Mouse (Mus musculus): ENCODE data around the gene Irx3.

Gene Irx3

GRCm38 (mm10) chr8:91801839-91802238 is at the start of gene Irx3:
TSS of gene Irx3 (minus strand) at chr8:91802067.
- peak; percentile 95 for DNase-seq (ENCODE audit: low read depth, low spot score)

DNA sequence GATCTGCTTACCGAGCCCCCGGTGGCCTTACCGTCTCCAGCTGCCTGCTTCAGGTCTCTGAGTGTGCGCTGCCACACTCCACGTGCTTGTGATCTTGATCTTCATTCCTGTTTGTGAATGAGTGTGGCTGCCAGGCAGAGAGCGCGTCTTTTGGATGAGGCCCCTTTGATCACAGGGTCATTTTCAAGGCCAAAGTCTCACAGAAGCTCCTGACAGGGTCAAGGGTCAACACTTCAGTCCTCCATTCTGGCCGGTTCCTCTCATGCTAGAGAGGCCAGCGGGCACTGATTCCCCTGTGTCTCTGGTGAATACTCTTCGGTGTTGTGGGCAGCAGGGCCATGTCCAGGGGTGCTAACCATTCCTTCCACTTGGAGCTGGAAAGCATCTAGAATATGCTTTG is 49.5 kb upstream of the Irx3 start:
- no peak for DNase-seq (ENCODE audit: low read depth, low spot score)

DNA sequence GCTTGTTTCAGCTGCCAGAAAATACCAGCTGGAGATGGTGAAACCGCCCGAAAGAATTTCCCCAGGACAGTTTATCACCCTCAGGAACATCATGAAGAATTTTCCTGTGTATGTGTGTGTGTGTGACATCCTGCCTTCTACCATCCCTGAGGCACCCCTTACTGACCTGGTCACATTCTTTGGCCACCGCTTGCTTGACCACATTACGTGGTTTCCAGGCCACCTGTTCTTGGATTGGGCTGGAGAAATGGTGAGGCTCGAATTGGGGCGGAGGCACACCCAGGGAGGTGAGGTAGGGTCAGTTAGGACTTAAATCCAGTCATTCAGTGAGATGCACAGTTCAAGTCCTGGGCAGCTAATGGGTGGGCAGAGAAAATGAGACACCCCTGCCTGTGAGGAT is 48.1 kb upstream of the Irx3 start:
- DNase-seq (ENCODE audit: low read depth, low spot score) = no peak

DNA sequence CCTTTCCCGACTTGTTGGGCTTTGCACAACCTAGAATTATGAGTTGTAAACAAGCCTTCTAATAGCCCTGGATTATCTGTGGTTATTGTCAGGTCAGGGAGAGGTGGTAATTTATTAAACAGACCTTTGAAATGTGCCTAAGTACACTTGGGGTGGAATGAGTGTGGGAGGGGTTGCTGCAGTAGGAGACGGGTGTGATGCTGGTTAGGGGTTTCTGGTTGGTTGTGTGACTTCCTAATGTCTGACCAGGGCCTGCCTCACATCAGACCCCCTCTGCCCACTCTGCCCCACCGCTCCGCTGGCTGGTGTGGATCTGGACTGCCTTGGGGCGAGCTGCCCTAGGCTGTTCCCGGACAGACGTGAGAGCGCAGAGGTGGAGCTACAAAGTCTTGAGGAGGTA is 47.7 kb upstream of the Irx3 start:
- no peak for DNase-seq (ENCODE audit: low read depth, low spot score)

DNA sequence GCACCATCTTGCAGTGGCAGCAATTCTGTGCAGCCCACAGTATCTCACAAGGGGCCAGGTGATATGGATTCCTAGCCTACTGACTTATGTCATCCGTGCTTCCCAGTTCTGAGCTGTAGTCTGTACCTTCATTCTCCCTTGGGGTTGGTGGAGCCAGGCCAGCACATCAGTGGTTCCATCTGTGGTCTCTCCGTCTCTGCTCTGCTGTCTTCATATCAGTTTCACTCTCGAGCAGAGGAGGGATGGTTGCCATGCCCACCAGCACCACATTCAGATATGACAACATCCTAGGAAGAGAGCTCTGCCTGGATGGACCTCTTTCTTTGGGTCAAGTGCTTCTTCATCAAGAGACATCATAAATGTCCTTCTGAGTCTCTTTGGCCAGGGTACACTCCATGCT is 43.8 kb upstream of the Irx3 start:
- DNase-seq (ENCODE audit: low read depth, low spot score) = no peak

DNA sequence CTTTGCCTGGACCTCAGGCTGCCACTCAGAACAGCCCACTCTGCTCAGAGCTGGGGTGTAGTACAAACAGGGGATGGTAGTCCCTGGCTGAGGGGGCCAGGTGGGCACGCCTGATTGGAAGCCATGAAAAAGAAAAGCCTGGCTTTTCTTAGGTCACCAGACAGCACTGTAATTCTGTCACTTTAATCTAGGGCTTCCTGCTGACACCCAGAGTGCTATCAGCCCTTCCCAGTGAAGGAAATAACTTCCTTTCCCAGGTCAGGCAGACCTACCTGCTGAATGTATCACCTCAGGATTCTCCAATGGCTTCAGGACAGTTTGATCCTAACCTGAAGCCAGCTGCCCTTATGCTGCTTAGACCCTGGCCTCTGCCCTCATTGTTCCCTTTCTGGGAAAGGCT is 35.3 kb upstream of the Irx3 start:
- DNase-seq (ENCODE audit: low read depth, low spot score) = no peak

- no peak for DNase-seq (ENCODE audit: low read depth, low spot score)
These were observed 34.8 kb upstream of the Irx3 start for GRCm38 (mm10) chr8:91836685-91837084.

DNA sequence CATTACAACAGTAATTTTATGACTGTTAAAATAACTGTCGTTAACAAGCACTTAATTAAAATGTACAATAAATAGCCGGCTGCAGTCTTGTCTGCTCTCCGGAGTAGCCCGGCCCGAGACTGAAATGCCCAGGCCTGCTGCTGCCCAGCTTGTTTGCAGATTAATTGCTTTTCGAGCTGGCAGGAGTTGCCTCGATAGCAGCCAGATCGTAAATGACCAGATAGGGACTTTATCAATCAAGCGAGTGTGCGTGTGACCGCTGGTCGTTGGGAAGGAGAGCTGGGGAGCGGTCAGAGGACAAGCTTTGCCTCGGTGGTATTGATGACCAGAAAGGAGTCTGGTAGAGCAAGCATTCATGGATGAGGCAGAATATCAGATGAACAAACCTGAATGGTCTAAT is 25.8 kb upstream of the Irx3 start:
- no peak for DNase-seq (ENCODE audit: low read depth, low spot score)

DNA sequence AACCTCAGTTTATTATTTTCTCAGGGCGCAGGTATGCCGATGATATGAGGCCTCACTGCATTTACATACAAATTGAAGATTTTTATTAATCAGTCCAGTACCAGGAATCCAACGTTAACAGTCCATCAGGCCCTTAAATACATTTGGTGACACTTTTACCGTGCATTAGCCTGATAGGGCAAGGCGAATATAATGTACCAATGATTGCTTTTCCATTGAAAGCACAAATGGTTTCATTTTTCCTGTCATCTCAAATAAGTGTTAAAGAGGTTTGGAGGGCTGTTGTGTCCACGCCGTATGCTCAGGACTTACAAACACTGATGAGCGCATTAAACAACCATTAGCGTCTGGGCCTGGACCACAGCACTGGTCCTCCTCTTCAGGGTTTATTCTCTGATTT is 25.3 kb upstream of the Irx3 start:
- no peak for DNase-seq (ENCODE audit: low read depth, low spot score)

- no peak for DNase-seq (ENCODE audit: low read depth, low spot score)
These were observed 21.5 kb upstream of the Irx3 start for GRCm38 (mm10) chr8:91823357-91823756.

DNA sequence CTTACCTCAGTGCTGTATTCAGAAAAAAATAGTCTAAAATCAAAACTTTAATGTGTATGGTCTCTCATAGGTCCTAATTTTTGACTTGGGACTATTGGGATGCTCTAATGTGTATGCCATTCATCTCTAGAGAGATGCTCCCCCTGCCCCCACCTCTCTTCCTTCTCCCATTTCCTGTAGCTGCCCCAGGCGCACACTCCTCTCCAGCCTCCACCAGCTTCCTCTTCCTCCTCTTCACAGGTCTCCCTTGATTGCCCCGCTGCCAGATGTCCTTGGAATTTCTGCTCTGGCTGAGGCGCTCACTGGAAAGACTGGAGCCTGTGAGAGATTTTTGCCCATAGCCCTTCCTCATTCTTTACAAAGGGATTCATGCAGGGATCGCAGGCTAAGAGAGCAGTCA is 20.9 kb upstream of the Irx3 start:
- no peak for DNase-seq (ENCODE audit: low read depth, low spot score)

GRCm38 (mm10) chr8:91821976-91822375 is 20.1 kb upstream of the Irx3 start:
- no peak for DNase-seq (ENCODE audit: low read depth, low spot score)

GRCm38 (mm10) chr8:91819778-91820177 is 17.9 kb upstream of the Irx3 start:
- no peak for DNase-seq (ENCODE audit: low read depth, low spot score)

DNA sequence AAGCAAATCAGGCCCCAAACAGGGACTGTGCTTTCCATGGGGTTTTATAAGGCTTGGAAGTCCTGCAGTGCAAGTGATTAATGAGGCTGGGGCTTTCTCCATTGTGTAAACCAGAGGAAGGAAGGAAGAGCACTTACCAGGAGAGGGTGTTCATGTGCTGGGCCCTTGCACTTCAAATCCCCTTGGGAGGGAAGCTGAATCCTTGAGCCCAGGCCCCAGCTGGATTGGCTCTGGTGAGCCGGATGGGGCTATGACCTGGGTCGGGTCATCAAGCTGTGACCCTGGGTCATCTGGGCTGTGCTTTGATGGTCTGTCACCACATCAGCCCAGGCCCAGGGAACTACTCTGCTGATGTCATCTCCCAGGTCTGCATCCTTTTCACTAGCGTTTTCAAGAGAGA is 16.9 kb upstream of the Irx3 start:
- no peak for DNase-seq (ENCODE audit: low read depth, low spot score)

GRCm38 (mm10) chr8:91814106-91814505 is 12.2 kb upstream of the Irx3 start:
- DNase-seq (ENCODE audit: low read depth, low spot score) = no peak

GRCm38 (mm10) chr8:91806720-91807241 is 4.9 kb upstream of the Irx3 start:
- no peak for DNase-seq (ENCODE audit: low read depth, low spot score)

DNA sequence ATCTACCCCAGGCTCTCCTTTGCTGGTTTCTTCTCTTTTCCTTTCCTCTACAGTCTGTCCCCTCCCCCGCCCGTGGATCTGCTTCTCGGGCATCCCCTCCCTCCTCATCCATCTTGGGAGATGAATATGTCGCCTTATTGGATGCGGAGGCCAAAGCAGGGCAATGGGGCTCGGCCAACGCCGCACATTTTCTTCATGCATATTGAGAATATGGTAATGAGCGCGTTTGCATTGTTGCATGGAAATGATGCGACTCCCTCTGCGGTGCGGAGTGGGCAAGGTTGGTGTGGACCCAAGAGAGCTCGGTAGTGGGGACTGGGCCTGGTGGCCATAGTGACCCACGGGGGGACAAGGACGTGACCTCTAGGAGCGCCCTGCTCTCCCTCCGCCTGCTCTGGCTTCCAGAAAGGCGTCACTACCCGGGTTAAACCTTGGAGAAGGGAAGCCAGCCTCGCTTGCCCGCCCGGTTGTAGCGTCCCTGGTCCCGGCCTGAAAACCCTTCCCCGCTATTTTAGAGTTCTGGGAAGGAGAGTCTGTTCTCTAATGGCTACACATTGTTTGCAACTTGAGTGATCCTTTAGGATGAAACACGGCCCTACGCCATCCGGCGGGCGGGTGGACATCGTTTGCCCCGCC is 4.3 kb upstream of the Irx3 start:
- DNase-seq (ENCODE audit: low read depth, low spot score) = peak; percentile 18

DNA sequence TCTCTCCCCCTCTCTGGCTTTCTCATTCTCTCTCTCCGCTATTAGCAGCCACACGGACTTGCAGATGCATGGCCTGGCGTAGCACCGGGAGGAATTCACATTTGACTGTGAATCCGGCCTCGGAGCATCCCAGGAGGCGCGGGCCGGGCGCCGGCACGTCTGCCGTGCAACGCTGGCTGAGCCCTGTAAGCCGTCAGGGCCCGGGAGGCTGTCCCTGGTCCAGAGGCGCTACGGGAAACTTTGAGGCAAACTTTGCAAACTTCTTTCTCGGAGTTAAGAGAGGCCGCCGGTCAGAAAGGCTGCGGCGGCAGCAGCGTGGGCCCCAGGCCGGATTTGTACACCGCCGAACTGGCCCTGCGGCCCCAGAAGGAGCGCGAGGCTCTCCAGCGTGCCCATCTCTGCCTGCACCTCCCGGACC is 3.4 kb upstream of the Irx3 start:
- DNase-seq (ENCODE audit: low read depth, low spot score) = peak; percentile 27

GRCm38 (mm10) chr8:91804403-91805253 is 2.8 kb upstream of the Irx3 start:
- DNase-seq (ENCODE audit: low read depth, low spot score) = peak; percentile 38

GRCm38 (mm10) chr8:91803515-91804402 is 1.9 kb upstream of the Irx3 start:
- peak; percentile 43 for DNase-seq (ENCODE audit: low read depth, low spot score)

DNA sequence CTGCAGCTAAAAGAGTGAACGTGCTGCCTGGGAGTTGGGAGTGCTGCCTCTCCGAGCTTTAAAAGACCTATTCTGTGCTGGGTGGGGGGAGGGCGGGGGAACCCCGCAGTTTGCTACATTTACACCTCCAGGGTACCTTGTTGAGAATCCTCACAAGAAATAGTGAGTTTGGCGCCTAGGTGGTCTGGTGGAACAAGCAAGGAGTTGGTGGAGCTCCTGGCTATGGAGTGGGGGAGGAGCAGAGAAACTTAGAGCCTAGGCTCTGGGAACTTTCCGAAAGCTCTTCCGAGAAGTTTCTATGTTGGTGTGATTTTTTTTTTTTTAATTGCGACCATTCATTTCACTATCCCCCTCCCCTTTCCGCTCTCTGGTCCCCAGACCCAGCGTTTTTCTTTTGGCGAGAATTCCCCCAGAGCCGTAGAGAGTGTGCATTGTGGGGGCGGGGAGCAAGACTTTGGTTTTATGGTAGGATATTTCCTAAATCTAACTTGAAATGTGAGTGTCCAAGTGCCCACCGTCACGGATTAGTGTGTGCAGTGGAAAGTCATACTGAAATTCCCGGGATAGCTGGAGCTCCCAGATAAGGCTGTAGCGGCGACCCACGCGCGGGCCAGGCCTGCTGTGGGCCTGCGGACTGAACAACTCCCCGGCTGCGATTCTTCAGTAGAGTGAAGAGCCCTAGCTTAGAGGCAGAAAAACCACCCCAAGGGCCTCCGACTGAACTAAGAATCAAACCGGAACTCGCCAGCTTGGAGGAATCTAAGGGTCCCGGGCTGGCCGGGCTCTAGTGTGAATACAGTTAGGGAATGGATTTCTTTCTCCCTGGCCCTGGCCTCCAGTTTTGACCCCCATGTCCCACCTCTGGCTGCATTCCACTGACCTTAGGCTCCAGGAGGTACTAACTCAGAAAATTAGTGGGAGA is 795 bp upstream of the Irx3 start:
- DNase-seq (ENCODE audit: low read depth, low spot score) = peak; percentile 64

Data from R1 (cell line).